8 mouse cellular contexts compared by ENCODE assay signal in genomic region chr17:21517130-21517671, GRCm38 (mm10). TPM values are rescaled to one million over a fixed set of nuclear protein-coding genes. Genes with fewer than 3 reads are reported as not detected.
A peak's percentile ranks its signal among the peaks of the same experiment; 100 is the strongest.
DNase-seq lines count a peak whose midpoint lies in the region; ATAC-seq and TF ChIP-seq lines count a peak whose summit lies in the region.

No protein-coding gene starts in this region.

- DNase-seq in heart, postnatal 0 days (ENCODE audit: low spot score), result no peak
- DNase-seq in heart, postnatal 36 days, result no peak
- DNase-seq in hindbrain, embryonic 14.5 days (ENCODE audit: low spot score), result no peak
- no peak for DNase-seq in left cerebral cortex, adult 8-10 months (ENCODE audit: low spot score in 2 of 2)
- no peak for DNase-seq in thymus, postnatal 14 days
- no peak for DNase-seq in gastrocnemius, adult 18-20 months (ENCODE audit: low spot score)

- TF ChIP-seq CTCF in heart, postnatal 0 days (IDR thresholded peaks at IDR 0.05; ENCODE audit: low read depth), result no peak
- TF ChIP-seq CTCF in bone marrow macrophage, adult 2 months (IDR thresholded peaks at IDR 0.05; ENCODE audit: low read depth, low read length), result no peak

- H3K4me2 ChIP-seq in heart, postnatal 0 days (ENCODE audit: low read depth, low read length), result peak overlapping the region; percentile 81
- H3K4me2 ChIP-seq in hindbrain, embryonic 14.5 days (replicated peaks), result peak overlapping the region; percentile 87
- peak overlapping the region; percentile 79 for H3K4me2 ChIP-seq in midbrain, embryonic 13.5 days (replicated peaks)

- no peaks in the 10 kb centered on the region for H3K9me3 ChIP-seq in heart, postnatal 0 days (replicated peaks; ENCODE audit: control insufficient read depth, low read length)
- no peaks in the 10 kb centered on the region for H3K9me3 ChIP-seq in hindbrain, embryonic 14.5 days (ENCODE audit: control insufficient read depth, low read length)
- no peaks in the 10 kb centered on the region for H3K9me3 ChIP-seq in midbrain, embryonic 13.5 days

- H3K4me1 ChIP-seq in heart, postnatal 0 days (ENCODE audit: control insufficient read depth, insufficient read depth), result no peaks in the 10 kb centered on the region
- H3K4me1 ChIP-seq in bone marrow macrophage, adult 2 months (ENCODE audit: control insufficient read depth, insufficient read depth, low read length), result no peaks in the 10 kb centered on the region
- H3K4me1 ChIP-seq in hindbrain, embryonic 14.5 days (replicated peaks; ENCODE audit: control insufficient read depth, insufficient read depth, low read length), result no peaks in the 10 kb centered on the region
- H3K4me1 ChIP-seq in midbrain, embryonic 13.5 days (replicated peaks), result peaks cover 12% of the 10 kb centered on the region

- TF ChIP-seq EP300 in heart, postnatal 0 days (IDR thresholded peaks at IDR 0.05; ENCODE audit: low read depth), result no peak

- H3K27me3 ChIP-seq in heart, postnatal 0 days (ENCODE audit: control insufficient read depth, insufficient read depth, low read length), result no peaks in the 10 kb centered on the region
- no peaks in the 10 kb centered on the region for H3K27me3 ChIP-seq in hindbrain, embryonic 14.5 days (ENCODE audit: control insufficient read depth, insufficient read depth, low read length)
- H3K27me3 ChIP-seq in midbrain, embryonic 13.5 days, result no peaks in the 10 kb centered on the region

- intact Hi-C loops in heart, postnatal 36 days (cut with DNase I), result loop anchor here (2.0 to 5.0 kb wide), 4 partner anchors 18 to 285 kb away; partner anchors contain the start of genes Zfp51, Zfp52 and Zfp54

- H3K36me3 ChIP-seq in heart, postnatal 0 days (replicated peaks; ENCODE audit: control insufficient read depth, insufficient read depth, low read length), result no peaks in the 10 kb centered on the region
- H3K36me3 ChIP-seq in hindbrain, embryonic 14.5 days (replicated peaks; ENCODE audit: control insufficient read depth, insufficient read depth), result no peaks in the 10 kb centered on the region
- 0 out of 2 replicates have a peak, but pooled peaks cover 2% of the 10 kb centered on the region for H3K36me3 ChIP-seq in midbrain, embryonic 13.5 days

- 21% methylated on average over 4 of the region's 4 CpGs for WGBS in heart, postnatal 0 days
- WGBS in hindbrain, embryonic 14.5 days, result 47% methylated on average over 4 of the region's 4 CpGs
- 42% methylated on average over 4 of the region's 4 CpGs for WGBS in midbrain, embryonic 13.5 days

- no peak for ATAC-seq in heart, postnatal 0 days (ENCODE audit: insufficient read depth, low read depth)
- no peak for ATAC-seq in hindbrain, embryonic 14.5 days (ENCODE audit: low FRiP score)
- ATAC-seq in midbrain, embryonic 13.5 days, result peak; percentile 28

- TF ChIP-seq POLR2A in bone marrow macrophage, adult 2 months (IDR thresholded peaks at IDR 0.05; ENCODE audit: borderline replicate concordance, low read depth, low read length), result no peak

- peak overlapping the region; percentile 64 for H3K4me3 ChIP-seq in heart, postnatal 0 days (ENCODE audit: low read depth, low read length)
- peak overlapping the region; percentile 97; the same call in 1 of the 2 replicates for H3K4me3 ChIP-seq in bone marrow macrophage, adult 2 months (ENCODE audit: insufficient read depth, low read length)
- H3K4me3 ChIP-seq in hindbrain, embryonic 14.5 days (replicated peaks; ENCODE audit: low read length), result peak overlapping the region; percentile 53
- H3K4me3 ChIP-seq in midbrain, embryonic 13.5 days (replicated peaks), result peak overlapping the region; percentile 60

- peak overlapping the region; percentile 63 for H3K9ac ChIP-seq in heart, postnatal 0 days (replicated peaks; ENCODE audit: low read depth, low read length)
- peak overlapping the region; percentile 68 for H3K9ac ChIP-seq in hindbrain, embryonic 14.5 days
- H3K9ac ChIP-seq in midbrain, embryonic 13.5 days (replicated peaks), result peak overlapping the region; percentile 56

- H3K27ac ChIP-seq in heart, postnatal 0 days (ENCODE audit: low read depth), result peak overlapping the region; percentile 94
- H3K27ac ChIP-seq in bone marrow macrophage, adult 2 months (ENCODE audit: insufficient read depth, low read depth, low read length), result peak overlapping the region; percentile 98
- peak overlapping the region; percentile 82 for H3K27ac ChIP-seq in hindbrain, embryonic 14.5 days
- peak overlapping the region; percentile 81; the same call in 1 of the 2 replicates for H3K27ac ChIP-seq in midbrain, embryonic 13.5 days

RNA-seq across cellular contexts. Expression of gene Zfp52, which starts 18.1 kb away (rescaled TPM):
- 6.8 and 7.0 TPM in 2 replicates for total RNA-seq in heart, postnatal 0 days (2014; rRNA removed; ENCODE audit: low replicate concordance)
- polyA plus RNA-seq in heart, postnatal 0 days (2015; fragmentation: Nextera tagmentation; extraction: Ambion mirVana), result 4.4 and 4.5 TPM in 2 replicates
- total RNA-seq in heart, postnatal 36 days (2021), result 1 to 10 TPM; 5.4 to 6.4 TPM
- 26.4 and 29.3 TPM in 2 replicates for polyA plus RNA-seq in bone marrow macrophage, adult 2 months (2012; ENCODE audit: insufficient read depth, insufficient read length, missing spikeins)
- 1.8 and 1.9 TPM in 2 replicates for polyA plus RNA-seq in hindbrain, embryonic 14.5 days (2014; fragmentation: Nextera tagmentation; extraction: Ambion mirVana)
- 0.84 and 1.2 TPM in 2 replicates for polyA plus RNA-seq in midbrain, embryonic 13.5 days (2015; fragmentation: Nextera tagmentation; extraction: Ambion mirVana)
- 1 to 10 TPM; 5.6 to 6.6 (median 6.4) TPM for total RNA-seq in left cerebral cortex, adult 8-10 months (2022)
- total RNA-seq in gastrocnemius, adult 18-20 months (2021), result 1 to 10 TPM; 6.4 to 8.7 TPM

RNA-seq across cellular contexts. Expression of gene Zfp53, which starts 28.4 kb away (rescaled TPM):
- total RNA-seq in heart, postnatal 0 days (2014; rRNA removed; ENCODE audit: low replicate concordance), result 0.70 and 0.92 TPM in 2 replicates
- polyA plus RNA-seq in heart, postnatal 0 days (2015; fragmentation: Nextera tagmentation; extraction: Ambion mirVana), result 4.0 and 4.4 TPM in 2 replicates
- total RNA-seq in heart, postnatal 36 days (2021), result 1 to 10 TPM; 1.7 to 2.6 TPM
- 13.5 and 13.8 TPM in 2 replicates for polyA plus RNA-seq in bone marrow macrophage, adult 2 months (2012; ENCODE audit: insufficient read depth, insufficient read length, missing spikeins)
- polyA plus RNA-seq in hindbrain, embryonic 14.5 days (2014; fragmentation: Nextera tagmentation; extraction: Ambion mirVana), result 9.5 and 11.1 TPM in 2 replicates
- polyA plus RNA-seq in midbrain, embryonic 13.5 days (2015; fragmentation: Nextera tagmentation; extraction: Ambion mirVana), result 9.5 and 11.1 TPM in 2 replicates
- 1 to 10 TPM; 4.1 to 5.5 (median 4.9) TPM for total RNA-seq in left cerebral cortex, adult 8-10 months (2022)
- 1 to 10 TPM; 1.1 to 1.2 TPM for total RNA-seq in gastrocnemius, adult 18-20 months (2021)

RNA-seq across cellular contexts. Expression of gene Zfp948, which starts 49.6 kb away (rescaled TPM):
- 1.8 and 4.7 TPM in 2 replicates for total RNA-seq in heart, postnatal 0 days (2014; rRNA removed; ENCODE audit: low replicate concordance)
- 6.2 and 7.4 TPM in 2 replicates for polyA plus RNA-seq in heart, postnatal 0 days (2015; fragmentation: Nextera tagmentation; extraction: Ambion mirVana)
- total RNA-seq in heart, postnatal 36 days (2021), result 1 to 10 TPM; 3.1 to 3.8 TPM
- polyA plus RNA-seq in bone marrow macrophage, adult 2 months (2012; ENCODE audit: insufficient read depth, insufficient read length, missing spikeins), result 9.3 and 9.7 TPM in 2 replicates
- polyA plus RNA-seq in hindbrain, embryonic 14.5 days (2014; fragmentation: Nextera tagmentation; extraction: Ambion mirVana), result 21.9 and 22.2 TPM in 2 replicates
- 15.1 and 17.9 TPM in 2 replicates for polyA plus RNA-seq in midbrain, embryonic 13.5 days (2015; fragmentation: Nextera tagmentation; extraction: Ambion mirVana)
- total RNA-seq in left cerebral cortex, adult 8-10 months (2022), result 10 to 100 TPM; 10.8 to 13.7 (median 10.9) TPM
- total RNA-seq in gastrocnemius, adult 18-20 months (2021), result 1 to 10 TPM; 2.3 to 3.2 TPM
